Mouse (Mus musculus) lung, embryonic 14.5 days (tissue): ENCODE results near the gene Iqcd. TPM values are rescaled to one million over a fixed set of nuclear protein-coding genes. Genes with fewer than 3 reads are reported as not detected.
A peak's percentile ranks its signal among the peaks of the same experiment; 100 is the strongest.

ENCODE experiments used
- ATAC-seq: fragments of 200-750 bp; cut with Nextera tagmentation; 2 replicates; pipeline ENCODE4 v1.8.0; 2017; ENCODE audit warnings: mild to moderate bottlenecking, moderate TSS enrichment, moderate library complexity; ENCODE audit not compliant: insufficient read depth
- DNase-seq: peaks from one replicate; pipeline ENCODE4 v3.0.0-alpha.2; 2015
- H3K27ac ChIP-seq: fragments of 300-500 bp; sonication (generic); 2 replicates; pipeline ENCODE4 v1.5.1; 2014; ENCODE audit warnings: low read depth, mild to moderate bottlenecking, moderate library complexity
- H3K27me3 ChIP-seq: fragments of 300-500 bp; sonication (generic); 2 replicates; pipeline ENCODE4 v1.6.1; 2014; ENCODE audit warnings: low read length, control low read depth; ENCODE audit not compliant: insufficient read depth
- H3K36me3 ChIP-seq: fragments of 300-500 bp; sonication (generic); 2 replicates; pipeline ENCODE4 v1.6.1; 2014; ENCODE audit warnings: control low read depth; ENCODE audit not compliant: insufficient read depth
- H3K4me1 ChIP-seq: fragments of 300-500 bp; sonication (generic); 2 replicates; pipeline ENCODE4 v1.6.1; 2014; ENCODE audit warnings: antibody characterized with exemption, control low read depth; ENCODE audit not compliant: insufficient read depth
- H3K4me2 ChIP-seq: fragments of 300-500 bp; sonication (generic); 2 replicates; pipeline ENCODE4 v1.6.1; 2014; ENCODE audit warnings: mild to moderate bottlenecking
- H3K4me3 ChIP-seq: fragments of 300-500 bp; sonication (generic); 2 replicates; pipeline ENCODE4 v1.5.1; 2014; ENCODE audit warnings: low read depth, low read length
- H3K9ac ChIP-seq: fragments of 300-500 bp; sonication (generic); 2 replicates; pipeline ENCODE4 v1.6.1; 2014
- H3K9me3 ChIP-seq: fragments of 300-500 bp; sonication (generic); 2 replicates; pipeline ENCODE4 v1.6.1; 2016; ENCODE audit warnings: low read depth, low read length, control low read depth
- CTCF ChIP-seq: IDR thresholded peaks from 2 replicates; pipeline ENCODE4 v1.5.1; 2016; ENCODE audit warnings: antibody characterized with exemption, low read depth
- WGBS: fragments of 180-500 bp; shearing (Covaris S2); extraction: QIAGEN DNeasy Blood & Tissue Kit; methylation state at CpG from one replicate; pipeline ENCODE4 v1.1.7; 2014; 5-methylcytosine and 5-hydroxymethylcytosine counted together
- polyA plus RNA-seq: library from polyadenylated mRNA; unstranded; fragments of >200 nt; fragmentation: Nextera tagmentation; extraction: Ambion mirVana; gene quantifications from 2 replicates; pipeline ENCODE4 v1.2.1, GENCODE M21; 2014

The Iqcd gene
- polyA plus RNA-seq, 1 experiment from 2014 or later, result 0.37 TPM

GRCm38 (mm10) chr5:120604839-120605238 is 16.0 kb downstream of the Iqcd start:
- peak; percentile 86 for TF ChIP-seq CTCF
- peak; percentile 45; the same call in 1 of the 2 replicates for ATAC-seq
- H3K27ac ChIP-seq, result no peak overlapping the region
- H3K4me2 ChIP-seq, result peak overlapping the region; percentile 68
- H3K4me1 ChIP-seq, result no peaks in the 10 kb centered on the region
- DNase-seq, result peak; percentile 93
- peak overlapping the region; percentile 28; the same call in 1 of the 2 replicates for H3K4me3 ChIP-seq
- H3K27me3 ChIP-seq, result no peaks in the 10 kb centered on the region
- no peaks in the 10 kb centered on the region for H3K36me3 ChIP-seq
- no peaks in the 10 kb centered on the region for H3K9me3 ChIP-seq
- H3K9ac ChIP-seq, result peak overlapping the region; percentile 41; the same call in 1 of the 2 replicates
- 2% methylated on average over 6 of the region's 6 CpGs for WGBS

- Histone ChIP-seq H3K27ac (no peak overlapping the region), H3K27me3 (no peaks in the 10 kb centered on the region), H3K9ac (peak overlapping the region; percentile 41), H3K4me3 (peak overlapping the region; percentile 28), H3K9me3 (no peaks in the 10 kb centered on the region), H3K4me1 (no peaks in the 10 kb centered on the region), H3K4me2 (peak overlapping the region; percentile 68), H3K36me3 (no peaks in the 10 kb centered on the region)
- WGBS, result 3% methylated on average over 10 of the region's 10 CpGs
- ATAC-seq (peak; percentile 39; the same call in 1 of the 2 replicates), DNase-seq (no peak)
- TF ChIP-seq CTCF, result no peak
Measured at GRCm38 (mm10) chr5:120605241-120605661, 16.4 kb downstream of the Iqcd start.

- Histone ChIP-seq H3K27me3 (no peaks in the 10 kb centered on the region), H3K4me2 (peak overlapping the region; percentile 68), H3K9ac (peak overlapping the region; percentile 41; the same call in 1 of the 2 replicates), H3K36me3 (no peaks in the 10 kb centered on the region), H3K27ac (no peak overlapping the region), H3K4me3 (peak overlapping the region; percentile 28), H3K9me3 (no peaks in the 10 kb centered on the region), H3K4me1 (no peaks in the 10 kb centered on the region)
- under 1% methylated on average over 8 of the region's 8 CpGs for WGBS
- DNase-seq (peak; percentile 98), ATAC-seq (peak; percentile 66)
- peak; percentile 91 for TF ChIP-seq CTCF
Measured at GRCm38 (mm10) chr5:120605688-120606087, 16.9 kb downstream of the Iqcd start.

GRCm38 (mm10) chr5:120606590-120607200 is 17.9 kb downstream of the Iqcd start:
- Histone ChIP-seq H3K4me1 (peaks cover 3% of the 10 kb centered on the region), H3K4me3 (no peak overlapping the region), H3K36me3 (no peaks in the 10 kb centered on the region), H3K27ac (no peak overlapping the region), H3K9ac (no peak overlapping the region), H3K27me3 (no peaks in the 10 kb centered on the region), H3K9me3 (no peaks in the 10 kb centered on the region), H3K4me2 (no peak overlapping the region)
- DNase-seq, result no peak
- ATAC-seq, result no peak
- whole genome bisulfite sequencing, result 71% methylated on average over 25 of the region's 25 CpGs
- no peak for TF ChIP-seq CTCF

GRCm38 (mm10) chr5:120607335-120607734 is 18.5 kb downstream of the Iqcd start:
- Histone ChIP-seq H3K9ac (no peak overlapping the region), H3K4me1 (peaks cover 3% of the 10 kb centered on the region), H3K36me3 (no peaks in the 10 kb centered on the region), H3K4me2 (no peak overlapping the region), H3K27me3 (no peaks in the 10 kb centered on the region), H3K9me3 (no peaks in the 10 kb centered on the region), H3K4me3 (no peak overlapping the region), H3K27ac (no peak overlapping the region)
- TF ChIP-seq CTCF, result no peak
- DNase-seq (no peak), ATAC-seq (no peak)
- WGBS, result 78% methylated on average over 3 of the region's 3 CpGs

- Histone ChIP-seq H3K9ac (no peak overlapping the region), H3K27me3 (no peaks in the 10 kb centered on the region), H3K36me3 (no peaks in the 10 kb centered on the region), H3K27ac (no peak overlapping the region), H3K4me2 (no peak overlapping the region), H3K4me3 (no peak overlapping the region), H3K4me1 (peaks cover 3% of the 10 kb centered on the region), H3K9me3 (no peaks in the 10 kb centered on the region)
- DNase-seq, result no peak
- 78% methylated on average over 16 of the region's 16 CpGs for WGBS
- ATAC-seq, result no peak
- no peak for TF ChIP-seq CTCF
Measured at GRCm38 (mm10) chr5:120609246-120609775, 20.5 kb downstream of the Iqcd start.

- no peak overlapping the region for H3K9ac ChIP-seq
- no peak overlapping the region; the same call in 1 of the 2 replicates for H3K4me3 ChIP-seq
- ATAC-seq, result no peak
- no peak for TF ChIP-seq CTCF
- no peaks in the 10 kb centered on the region; the same call in 1 of the 2 replicates for H3K9me3 ChIP-seq
- DNase-seq, result no peak
- H3K36me3 ChIP-seq, result no peaks in the 10 kb centered on the region
- H3K4me1 ChIP-seq, result peaks cover 3% of the 10 kb centered on the region
- H3K4me2 ChIP-seq, result peak overlapping the region; percentile 94
- H3K27ac ChIP-seq, result no peak overlapping the region
- no peaks in the 10 kb centered on the region for H3K27me3 ChIP-seq
- 86% methylated on average over 5 of the region's 5 CpGs for WGBS
Measured at GRCm38 (mm10) chr5:120610906-120611305, 22.1 kb downstream of the Iqcd start.
